Mouse (Mus musculus): ENCODE measurements at regions not wholly inside any gene's neighbourhood (a gene's known extent, or its start where the extent isn't known, plus 50 kb on each side); places are given as distances from the start of the nearest gene placed in this dataset.

DNA sequence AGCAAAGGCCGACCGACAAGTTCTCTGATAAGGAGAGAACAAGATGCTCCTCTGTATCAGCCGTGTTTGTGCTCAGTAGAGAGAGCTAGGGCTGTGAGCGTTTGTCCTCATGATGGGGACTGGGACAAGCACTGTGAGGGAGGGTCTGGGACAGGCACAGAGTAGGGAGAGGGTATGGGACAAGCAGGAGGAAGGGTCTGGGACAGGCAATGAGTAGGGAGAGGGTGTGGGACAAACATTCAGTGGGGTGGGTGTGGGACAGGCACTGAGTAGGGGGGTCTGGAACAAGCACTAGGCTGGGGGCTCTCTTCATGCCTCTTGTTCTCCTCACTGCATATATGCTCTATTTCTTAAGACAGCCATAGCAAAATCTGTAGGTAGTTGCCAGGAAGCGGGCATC is 70.2 kb upstream of the Plcl2 start:
- DNase-seq (ENCODE audit: low spot score) = no peak

DNA sequence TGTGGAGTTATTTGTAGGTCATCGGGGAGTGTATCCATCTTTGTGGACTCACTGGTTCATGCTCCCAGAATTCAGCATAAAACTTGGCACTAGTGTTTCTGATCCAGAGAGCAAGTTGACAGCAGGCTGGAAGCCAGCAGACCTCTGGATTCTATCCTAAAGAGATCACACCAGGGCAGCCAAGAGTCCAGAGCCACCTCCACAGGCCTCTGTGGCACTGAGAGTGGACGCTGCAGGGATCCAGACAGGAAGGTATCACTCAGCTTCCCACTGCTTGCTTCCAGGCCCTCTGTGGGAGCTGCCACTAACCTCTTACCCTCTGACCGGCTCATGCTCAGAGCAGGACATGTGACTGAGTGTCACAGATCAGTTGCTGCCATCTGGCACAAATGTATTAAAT is 69.8 kb upstream of the Plcl2 start:
- DNase-seq (ENCODE audit: low spot score) = peak; percentile 41

DNA sequence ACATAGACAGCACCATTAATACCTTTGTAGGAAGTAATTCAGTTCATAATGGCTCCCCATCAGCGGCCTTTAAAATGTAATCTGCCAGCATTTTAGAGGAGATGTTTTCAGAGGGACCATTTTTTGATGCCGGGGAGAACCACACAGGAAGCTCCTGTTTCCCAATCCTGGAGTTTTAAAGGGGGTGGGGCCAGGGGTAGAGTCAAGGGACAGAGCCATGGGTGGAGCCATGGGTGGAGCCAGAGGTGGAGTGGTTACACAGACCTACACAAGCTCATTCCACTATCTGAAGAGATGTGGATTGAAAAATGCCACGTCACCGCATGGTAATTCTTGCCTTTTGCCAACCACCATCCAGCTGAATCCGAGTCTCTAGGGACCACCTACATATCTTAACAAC is 67.1 kb upstream of the Plcl2 start:
- DNase-seq (ENCODE audit: low spot score) = no peak

DNA sequence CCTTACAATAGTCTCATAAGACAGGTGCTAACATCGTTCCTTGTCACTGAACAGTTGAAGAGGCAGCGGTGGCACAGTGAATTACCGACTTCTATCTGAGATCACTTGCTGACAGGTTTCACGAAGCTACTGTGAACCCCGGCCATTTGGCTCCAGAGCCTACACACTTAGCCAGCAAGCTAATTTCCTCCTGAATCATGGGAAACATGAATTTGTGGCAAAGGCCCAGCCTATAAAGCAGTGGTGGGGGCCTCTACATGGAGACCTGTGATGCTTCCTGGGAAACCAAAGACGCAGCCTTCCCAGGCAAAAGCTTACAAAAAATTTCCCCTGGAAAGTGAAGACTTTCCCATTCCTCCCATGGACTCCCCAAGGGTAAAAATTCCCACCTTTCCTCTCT is 66.3 kb upstream of the Plcl2 start:
- no peak for DNase-seq (ENCODE audit: low spot score)

DNA sequence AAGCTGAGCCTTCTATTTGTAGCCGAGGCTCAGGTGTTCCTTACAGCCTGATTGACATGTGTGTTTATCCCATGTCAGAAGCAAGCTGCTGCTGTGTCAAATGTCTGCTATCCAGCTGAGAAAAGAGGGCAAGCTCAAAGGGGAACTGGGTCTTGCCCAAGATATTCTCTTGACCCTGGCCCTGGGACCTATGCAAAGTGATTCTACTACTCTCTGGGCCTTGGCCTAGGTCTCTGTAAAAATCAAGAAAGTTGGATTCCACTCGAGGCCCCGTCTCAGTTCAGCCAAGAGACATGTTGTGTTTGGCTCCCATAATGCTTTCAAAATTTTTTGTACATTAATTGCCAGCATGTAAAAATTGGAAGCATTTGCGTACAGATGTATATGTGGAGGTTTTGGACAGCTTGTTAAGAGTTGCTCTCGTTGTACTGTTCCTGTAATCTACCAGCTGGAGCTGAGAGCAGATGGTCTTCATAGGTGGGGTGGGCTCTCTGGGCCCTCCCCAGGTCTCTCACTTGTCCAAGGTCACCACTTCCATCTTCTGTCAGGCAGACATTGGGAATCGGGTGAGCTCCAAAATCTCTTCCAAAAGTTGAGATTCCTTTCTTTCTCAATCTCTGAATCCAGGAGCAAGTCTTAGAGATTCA is 65.7 kb upstream of the Plcl2 start:
- no peak for DNase-seq (ENCODE audit: low spot score)

DNA sequence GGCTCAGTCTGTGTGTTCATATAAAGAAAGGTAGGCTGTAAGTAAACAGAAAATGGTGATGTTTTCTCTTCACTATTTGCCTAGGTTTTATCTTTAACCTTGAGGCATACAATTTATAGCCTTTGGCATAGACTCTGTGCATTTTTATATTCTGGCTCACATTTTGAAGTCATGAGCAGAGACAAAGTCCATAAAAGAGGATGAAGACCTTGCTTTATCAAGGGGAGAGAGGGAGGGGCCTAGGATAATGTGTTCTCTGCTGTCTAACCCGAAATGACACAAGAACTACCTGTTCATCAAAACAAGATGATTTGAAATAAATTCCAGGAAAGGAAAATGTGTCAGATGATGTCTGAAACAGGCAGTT is 65.2 kb upstream of the Plcl2 start:
- no peak for DNase-seq (ENCODE audit: low spot score)

DNA sequence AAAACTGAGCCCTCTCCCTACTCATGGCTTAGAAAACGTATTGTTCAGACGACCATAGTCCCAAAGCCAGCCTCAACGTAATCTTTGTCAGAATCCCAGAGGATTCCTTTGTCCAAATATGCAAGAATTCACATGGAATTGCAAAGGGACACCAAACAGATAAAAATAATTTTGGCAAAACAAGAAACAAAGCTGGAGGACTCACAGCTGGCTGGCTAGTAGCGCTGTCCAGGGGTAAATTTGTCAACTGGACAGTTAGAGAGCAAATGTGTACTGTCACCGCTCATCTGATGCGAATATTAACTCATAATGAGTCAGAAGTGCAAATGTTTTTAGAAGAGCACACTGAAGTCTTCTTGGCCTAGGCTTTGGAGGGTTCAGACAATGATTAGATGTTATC is 60.5 kb upstream of the Plcl2 start:
- DNase-seq (ENCODE audit: low spot score) = no peak

DNA sequence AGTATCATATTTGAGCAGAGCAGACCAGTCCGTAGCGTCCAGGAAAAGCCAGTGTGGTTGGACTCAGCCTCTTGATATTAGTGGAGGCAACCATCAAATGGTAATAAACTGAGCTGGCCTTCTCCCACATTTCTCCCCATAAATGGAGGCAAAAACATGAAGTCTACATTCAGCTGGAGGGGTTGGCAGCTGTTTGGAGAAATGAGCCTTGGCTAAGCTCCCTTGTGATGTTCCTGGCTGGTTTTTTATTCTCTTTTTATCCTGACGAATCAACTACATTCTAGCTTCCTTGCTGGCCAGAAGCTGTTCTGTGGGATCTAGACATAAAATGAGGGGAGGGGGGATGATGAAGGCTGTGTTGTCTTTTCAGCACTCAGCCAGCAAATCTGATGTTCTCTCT is 57.6 kb upstream of the Plcl2 start:
- no peak for DNase-seq (ENCODE audit: low spot score)

DNA sequence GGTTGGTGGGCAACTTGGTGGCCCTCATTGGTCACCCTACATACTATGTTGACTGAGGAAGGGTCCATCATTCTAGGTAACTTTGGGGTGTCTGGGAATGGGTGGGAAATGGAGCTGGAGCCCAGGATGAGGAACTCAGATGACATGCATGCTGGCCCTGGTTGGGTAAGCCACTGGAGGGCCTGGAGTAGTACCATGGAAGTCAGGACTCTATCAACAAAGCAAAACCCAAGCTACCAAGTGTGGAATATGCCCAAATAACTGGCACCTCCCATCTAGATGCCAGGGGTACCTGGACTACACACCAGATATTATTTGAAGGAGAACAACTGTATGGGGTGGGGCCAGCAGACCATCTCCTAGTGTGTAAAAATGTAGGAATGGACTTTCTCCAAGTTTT is 55.7 kb upstream of the Plcl2 start:
- DNase-seq (ENCODE audit: low spot score) = no peak

DNA sequence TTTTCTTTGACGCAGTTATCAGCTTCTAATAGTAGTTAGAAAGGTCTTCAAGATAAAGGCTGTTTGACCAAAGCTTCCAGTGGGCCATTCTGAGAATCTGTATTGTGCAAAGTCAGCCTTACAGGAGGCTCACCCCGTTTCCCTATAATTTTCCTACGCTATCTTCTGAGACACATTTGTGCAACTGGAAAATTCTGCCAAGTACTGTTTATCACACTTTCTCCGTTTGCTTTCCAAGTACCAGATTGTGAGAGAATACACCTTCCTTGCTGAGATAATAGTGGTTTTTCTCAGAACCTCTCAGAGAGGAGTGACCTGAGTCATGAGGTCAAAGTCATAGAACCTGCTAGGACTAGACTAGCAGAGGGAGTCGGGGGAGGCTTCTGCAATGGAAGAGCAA is 55.2 kb upstream of the Plcl2 start:
- DNase-seq (ENCODE audit: low spot score) = no peak

DNA sequence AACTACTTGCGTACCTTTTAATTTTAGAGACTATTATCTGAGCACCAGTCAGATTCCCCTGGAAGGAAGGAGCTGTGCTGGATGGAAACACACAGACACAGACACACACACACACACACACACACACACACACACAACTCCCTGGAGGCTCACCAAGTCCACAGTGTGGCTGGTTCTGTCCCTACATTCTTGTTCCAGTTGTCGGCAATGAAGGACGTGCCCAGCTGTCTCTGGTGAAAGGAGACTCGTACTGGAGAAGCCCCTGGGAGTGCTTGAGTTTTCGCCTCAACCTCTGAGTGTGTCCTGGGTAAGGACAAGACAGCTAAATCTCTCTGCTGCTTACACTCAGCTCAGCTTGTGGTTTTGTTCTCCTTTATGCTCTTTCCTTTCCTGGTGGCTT is 54.3 kb upstream of the Plcl2 start:
- DNase-seq (ENCODE audit: low spot score) = no peak

DNA sequence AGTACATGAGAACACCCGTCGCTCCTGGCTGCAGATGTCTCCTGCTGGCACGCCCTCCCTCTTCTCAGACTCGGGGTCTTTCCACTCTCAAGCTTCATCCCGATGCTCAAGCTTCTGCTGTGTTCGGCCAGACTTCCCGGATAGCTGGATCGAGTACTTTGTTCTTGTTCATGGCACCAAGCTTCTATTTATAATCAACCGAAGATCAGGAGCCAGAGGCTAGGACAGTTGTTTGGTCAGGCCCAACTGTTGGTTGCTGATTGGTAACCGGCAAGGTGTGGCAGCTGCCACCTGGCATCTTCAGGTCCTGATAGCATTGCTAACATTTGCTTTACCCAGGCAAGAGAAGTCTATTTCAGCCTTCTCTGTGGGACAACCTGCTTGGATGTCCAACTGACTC is 53.5 kb upstream of the Plcl2 start:
- DNase-seq (ENCODE audit: low spot score) = no peak

DNA sequence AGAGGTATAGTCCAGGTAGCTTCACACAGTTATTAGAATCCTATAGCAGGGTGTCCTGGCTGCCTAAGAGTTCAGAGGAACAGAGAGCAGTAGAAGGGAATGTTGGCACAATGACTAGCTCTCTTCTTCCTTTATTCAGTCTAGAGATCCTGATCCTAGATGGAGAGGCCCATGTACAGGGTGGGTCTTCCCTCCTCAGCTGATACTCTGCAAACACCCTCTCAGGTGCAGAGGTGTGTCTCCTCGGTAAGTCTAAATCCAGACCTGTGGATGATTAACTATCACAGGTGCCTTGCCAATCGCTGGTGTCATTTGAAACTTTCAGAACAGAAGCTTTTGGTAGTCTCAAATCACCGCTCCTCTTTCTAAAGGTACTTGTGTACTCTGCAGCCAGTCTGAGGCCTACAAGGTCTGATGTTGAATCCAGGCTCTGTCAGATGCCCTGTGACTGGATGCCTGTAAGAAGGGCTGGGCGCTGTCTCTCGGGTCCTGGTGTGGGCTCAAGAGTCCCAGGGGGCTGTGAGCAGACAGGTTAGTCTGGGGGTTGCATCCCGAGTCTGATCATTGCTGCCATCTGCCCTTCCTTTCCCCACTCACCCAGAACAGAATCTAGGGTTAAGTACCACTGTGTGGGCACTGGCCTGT is 52.0 kb upstream of the Plcl2 start:
- no peak for DNase-seq (ENCODE audit: low spot score)

DNA sequence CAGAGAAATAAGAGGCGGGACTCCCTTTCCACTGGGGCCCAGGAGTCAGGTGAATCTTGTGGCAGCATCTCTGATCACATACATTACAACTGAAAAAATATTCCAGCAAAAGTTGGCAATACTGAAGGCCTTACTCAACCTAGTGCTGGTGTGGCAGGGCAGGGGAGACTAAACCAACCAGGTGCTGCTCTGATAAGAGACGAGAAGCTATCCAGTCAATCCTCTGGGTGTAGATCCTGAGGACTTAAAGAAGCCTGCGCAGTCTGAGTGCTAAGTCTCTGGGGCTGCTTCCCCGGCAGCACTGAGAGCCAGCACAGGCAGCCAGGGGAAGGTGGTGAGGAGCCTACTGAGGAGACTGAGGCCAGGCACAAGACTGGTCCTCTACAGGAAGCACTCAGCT is 51.0 kb upstream of the Plcl2 start:
- no peak for DNase-seq (ENCODE audit: low spot score)

Data from gastrocnemius, adult 18-20 months (tissue).